Mouse (Mus musculus): ENCODE data around the gene Notch2.

GRCm38 (mm10) chr3:97972707-97973106, 40.6 kb upstream of the Notch2 start:
- TF ChIP-seq CTCF (IDR thresholded peaks at IDR 0.05; ENCODE audit: control insufficient read depth, insufficient read depth, low read length) (no peak), POLR2A (IDR thresholded peaks at IDR 0.05; ENCODE audit: borderline replicate concordance, control insufficient read depth, low read depth, low read length) (no peak)

Data from bone marrow, adult 2 months (tissue).